Mouse (Mus musculus): Measurements from ENCODE around the gene Selenom.

The Selenom gene

GRCm38 (mm10) chr11:3544409-3544808 lies 29.9 kb downstream of the Selenom start:
- Histone ChIP-seq H3K36me3 (ENCODE audit: insufficient read depth, low read length) (no peaks in the 10 kb centered on the region), H3K4me1 (replicated peaks; ENCODE audit: low read depth, low read length) (peaks cover 93% of the 10 kb centered on the region), H3K9me3 (ENCODE audit: low read length) (peaks cover 6% of the 10 kb centered on the region), H3K27me3 (ENCODE audit: insufficient read depth, low read length) (peaks cover 7% of the 10 kb centered on the region; the same call in 1 of the 2 replicates), H3K4me3 (replicated peaks; ENCODE audit: low read length) (no peak overlapping the region)
- TF ChIP-seq CTCF (conservative IDR thresholded peaks at IDR 0.05; ENCODE audit: low read length), result peak; percentile 67
- TF ChIP-seq POU5F1 (IDR thresholded peaks at IDR 0.05; ENCODE audit: borderline replicate concordance, low read length), result no peak
- TF ChIP-seq NANOG (IDR thresholded peaks at IDR 0.05; ENCODE audit: borderline replicate concordance, low read length), result no peak

- Histone ChIP-seq H3K27me3 (ENCODE audit: insufficient read depth, low read length) (peaks cover 7% of the 10 kb centered on the region; the same call in 1 of the 2 replicates), H3K4me1 (replicated peaks; ENCODE audit: low read depth, low read length) (peaks cover 93% of the 10 kb centered on the region), H3K4me3 (replicated peaks; ENCODE audit: low read length) (no peak overlapping the region), H3K9me3 (ENCODE audit: low read length) (peaks cover 9% of the 10 kb centered on the region), H3K36me3 (ENCODE audit: insufficient read depth, low read length) (no peaks in the 10 kb centered on the region)
- no peak for TF ChIP-seq POU5F1 (IDR thresholded peaks at IDR 0.05; ENCODE audit: borderline replicate concordance, low read length)
- no peak for TF ChIP-seq CTCF (conservative IDR thresholded peaks at IDR 0.05; ENCODE audit: low read length)
- TF ChIP-seq NANOG (IDR thresholded peaks at IDR 0.05; ENCODE audit: borderline replicate concordance, low read length), result no peak
Measured at GRCm38 (mm10) chr11:3545531-3546241, 31.2 kb downstream of the Selenom start.

- Histone ChIP-seq H3K27me3 (ENCODE audit: insufficient read depth, low read length) (peaks cover 6% of the 10 kb centered on the region; the same call in 1 of the 2 replicates), H3K4me3 (replicated peaks; ENCODE audit: low read length) (no peak overlapping the region), H3K4me1 (replicated peaks; ENCODE audit: low read depth, low read length) (peaks cover 88% of the 10 kb centered on the region), H3K36me3 (ENCODE audit: insufficient read depth, low read length) (no peaks in the 10 kb centered on the region), H3K9me3 (ENCODE audit: low read length) (peaks cover 9% of the 10 kb centered on the region)
- no peak for TF ChIP-seq CTCF (conservative IDR thresholded peaks at IDR 0.05; ENCODE audit: low read length)
- no peak for TF ChIP-seq POU5F1 (IDR thresholded peaks at IDR 0.05; ENCODE audit: borderline replicate concordance, low read length)
- TF ChIP-seq NANOG (IDR thresholded peaks at IDR 0.05; ENCODE audit: borderline replicate concordance, low read length), result no peak
Measured at GRCm38 (mm10) chr11:3546242-3546562, 31.7 kb downstream of the Selenom start.

GRCm38 (mm10) chr11:3547047-3547446 lies 32.6 kb downstream of the Selenom start:
- Histone ChIP-seq H3K9me3 (ENCODE audit: low read length) (peaks cover 9% of the 10 kb centered on the region), H3K4me1 (replicated peaks; ENCODE audit: low read depth, low read length) (peaks cover 80% of the 10 kb centered on the region), H3K4me3 (replicated peaks; ENCODE audit: low read length) (no peak overlapping the region), H3K36me3 (ENCODE audit: insufficient read depth, low read length) (no peaks in the 10 kb centered on the region), H3K27me3 (ENCODE audit: insufficient read depth, low read length) (no peaks in the 10 kb centered on the region)
- TF ChIP-seq CTCF (conservative IDR thresholded peaks at IDR 0.05; ENCODE audit: low read length) (no peak), POU5F1 (IDR thresholded peaks at IDR 0.05; ENCODE audit: borderline replicate concordance, low read length) (no peak), NANOG (IDR thresholded peaks at IDR 0.05; ENCODE audit: borderline replicate concordance, low read length) (no peak)

GRCm38 (mm10) chr11:3547969-3548368 lies 33.5 kb downstream of the Selenom start:
- no peak overlapping the region for H3K4me3 ChIP-seq (replicated peaks; ENCODE audit: low read length)
- H3K36me3 ChIP-seq (ENCODE audit: insufficient read depth, low read length), result no peaks in the 10 kb centered on the region
- no peaks in the 10 kb centered on the region for H3K27me3 ChIP-seq (ENCODE audit: insufficient read depth, low read length)
- TF ChIP-seq POU5F1 (IDR thresholded peaks at IDR 0.05; ENCODE audit: borderline replicate concordance, low read length), result no peak
- TF ChIP-seq NANOG (IDR thresholded peaks at IDR 0.05; ENCODE audit: borderline replicate concordance, low read length), result no peak
- TF ChIP-seq CTCF (conservative IDR thresholded peaks at IDR 0.05; ENCODE audit: low read length), result no peak
- H3K9me3 ChIP-seq (ENCODE audit: low read length), result peaks cover 9% of the 10 kb centered on the region
- H3K4me1 ChIP-seq (replicated peaks; ENCODE audit: low read depth, low read length), result peaks cover 71% of the 10 kb centered on the region

GRCm38 (mm10) chr11:3548564-3549295 lies 34.2 kb downstream of the Selenom start:
- no peaks in the 10 kb centered on the region for H3K36me3 ChIP-seq (ENCODE audit: insufficient read depth, low read length)
- no peaks in the 10 kb centered on the region for H3K27me3 ChIP-seq (ENCODE audit: insufficient read depth, low read length)
- TF ChIP-seq NANOG (IDR thresholded peaks at IDR 0.05; ENCODE audit: borderline replicate concordance, low read length) (no peak), POU5F1 (IDR thresholded peaks at IDR 0.05; ENCODE audit: borderline replicate concordance, low read length) (no peak), CTCF (conservative IDR thresholded peaks at IDR 0.05; ENCODE audit: low read length) (no peak)
- H3K4me1 ChIP-seq (replicated peaks; ENCODE audit: low read depth, low read length), result peaks cover 63% of the 10 kb centered on the region
- H3K4me3 ChIP-seq (replicated peaks; ENCODE audit: low read length), result no peak overlapping the region
- H3K9me3 ChIP-seq (ENCODE audit: low read length), result peaks cover 9% of the 10 kb centered on the region

GRCm38 (mm10) chr11:3549791-3550190 lies 35.3 kb downstream of the Selenom start:
- Histone ChIP-seq H3K9me3 (ENCODE audit: low read length) (peaks cover 4% of the 10 kb centered on the region), H3K4me3 (replicated peaks; ENCODE audit: low read length) (no peak overlapping the region), H3K27me3 (ENCODE audit: insufficient read depth, low read length) (no peaks in the 10 kb centered on the region), H3K4me1 (replicated peaks; ENCODE audit: low read depth, low read length) (peaks cover 59% of the 10 kb centered on the region), H3K36me3 (ENCODE audit: insufficient read depth, low read length) (no peaks in the 10 kb centered on the region)
- no peak for TF ChIP-seq NANOG (IDR thresholded peaks at IDR 0.05; ENCODE audit: borderline replicate concordance, low read length)
- TF ChIP-seq CTCF (conservative IDR thresholded peaks at IDR 0.05; ENCODE audit: low read length), result no peak
- no peak for TF ChIP-seq POU5F1 (IDR thresholded peaks at IDR 0.05; ENCODE audit: borderline replicate concordance, low read length)

- Histone ChIP-seq H3K4me1 (replicated peaks; ENCODE audit: low read depth, low read length) (peaks cover 8% of the 10 kb centered on the region), H3K4me3 (replicated peaks; ENCODE audit: low read length) (no peak overlapping the region), H3K27me3 (ENCODE audit: insufficient read depth, low read length) (no peaks in the 10 kb centered on the region), H3K36me3 (ENCODE audit: insufficient read depth, low read length) (no peaks in the 10 kb centered on the region), H3K9me3 (ENCODE audit: low read length) (no peaks in the 10 kb centered on the region)
- no peak for TF ChIP-seq CTCF (conservative IDR thresholded peaks at IDR 0.05; ENCODE audit: low read length)
- no peak for TF ChIP-seq POU5F1 (IDR thresholded peaks at IDR 0.05; ENCODE audit: borderline replicate concordance, low read length)
- no peak for TF ChIP-seq NANOG (IDR thresholded peaks at IDR 0.05; ENCODE audit: borderline replicate concordance, low read length)
Measured at GRCm38 (mm10) chr11:3554976-3555375, 40.5 kb downstream of the Selenom start.

All from E14TG2a.4 (cell line).